Mouse (Mus musculus): ENCODE measurements at regions not wholly inside any gene's neighbourhood (a gene's known extent, or its start where the extent isn't known, plus 50 kb on each side); places are given as distances from the start of the nearest gene placed in this dataset.

- DNase-seq (ENCODE audit: low spot score in 2 of 2) = no peak
Measured at GRCm38 (mm10) chr17:15194894-15195461, 153.6 kb upstream of the Gm3448 start.

- DNase-seq (ENCODE audit: low spot score in 2 of 2) = no peak
Measured at GRCm38 (mm10) chr17:15193831-15194230, 152.5 kb upstream of the Gm3448 start.

- no peak for DNase-seq (ENCODE audit: low spot score in 2 of 2)
Measured at GRCm38 (mm10) chr17:15192840-15193239, 151.5 kb upstream of the Gm3448 start.

GRCm38 (mm10) chr17:15185217-15185616 is 143.9 kb upstream of the Gm3448 start:
- no peak for DNase-seq (ENCODE audit: low spot score in 2 of 2)

- DNase-seq (ENCODE audit: low spot score in 2 of 2) = no peak
Measured at GRCm38 (mm10) chr17:15183800-15184199, 142.5 kb upstream of the Gm3448 start.

GRCm38 (mm10) chr17:15182105-15182504 is 140.8 kb upstream of the Gm3448 start:
- DNase-seq (ENCODE audit: low spot score in 2 of 2) = no peak

GRCm38 (mm10) chr17:15180223-15180860 is 139.0 kb upstream of the Gm3448 start:
- no peak for DNase-seq (ENCODE audit: low spot score in 2 of 2)

- DNase-seq (ENCODE audit: low spot score in 2 of 2) = peak; percentile 23 to 30
Measured at GRCm38 (mm10) chr17:15179411-15179951, 138.1 kb upstream of the Gm3448 start.

- DNase-seq (ENCODE audit: low spot score in 2 of 2) = no peak
Measured at GRCm38 (mm10) chr17:15177390-15177789, 136.1 kb upstream of the Gm3448 start.

- no peak for DNase-seq (ENCODE audit: low spot score in 2 of 2)
Measured at GRCm38 (mm10) chr17:15174354-15174953, 133.1 kb upstream of the Gm3448 start.

- no peak for DNase-seq (ENCODE audit: low spot score in 2 of 2)
Measured at GRCm38 (mm10) chr17:15167927-15168326, 126.6 kb upstream of the Gm3448 start.

- DNase-seq (ENCODE audit: low spot score in 2 of 2) = no peak
Measured at GRCm38 (mm10) chr17:15157693-15158333, 116.5 kb upstream of the Gm3448 start.

GRCm38 (mm10) chr17:15152996-15153735 is 111.8 kb upstream of the Gm3448 start:
- no peak for DNase-seq (ENCODE audit: low spot score in 2 of 2)

GRCm38 (mm10) chr17:15152477-15152876 is 111.1 kb upstream of the Gm3448 start:
- no peak for DNase-seq (ENCODE audit: low spot score in 2 of 2)

GRCm38 (mm10) chr17:15151695-15152094 is 110.4 kb upstream of the Gm3448 start:
- DNase-seq (ENCODE audit: low spot score in 2 of 2) = no peak

- no peak for DNase-seq (ENCODE audit: low spot score in 2 of 2)
Measured at GRCm38 (mm10) chr17:15146607-15147006, 105.3 kb upstream of the Gm3448 start.

GRCm38 (mm10) chr17:15145191-15145968 is 104.0 kb upstream of the Gm3448 start:
- DNase-seq (ENCODE audit: low spot score in 2 of 2) = no peak

- DNase-seq (ENCODE audit: low spot score in 2 of 2) = no peak
Measured at GRCm38 (mm10) chr17:15140391-15140790, 99.1 kb upstream of the Gm3448 start.

All from frontal cortex, postnatal 36 days (tissue).